Mouse (Mus musculus): Measurements from ENCODE around the gene Lamb2.

- no peak for TF ChIP-seq CTCF (conservative IDR thresholded peaks at IDR 0.05; ENCODE audit: low read length)
- no peak for TF ChIP-seq POU5F1 (IDR thresholded peaks at IDR 0.05; ENCODE audit: borderline replicate concordance, low read length)
Measured at GRCm38 (mm10) chr9:108456953-108457352, 22.6 kb upstream of the Lamb2 start.
